Mouse (Mus musculus) CD8-positive naive resting alpha-beta T cell, adult 57 days (primary cell): Measurements from ENCODE around the gene Itprid1. TPM values are rescaled to one million over a fixed set of nuclear protein-coding genes. Genes with fewer than 3 reads are reported as not detected.

Experiments
- total RNA-seq: library from RNA; stranded (reverse); gene quantifications from one replicate; pipeline ENCODE4 v1.2.4, GENCODE M21; 2023

Gene Itprid1
- total RNA-seq = not detected

DNA sequence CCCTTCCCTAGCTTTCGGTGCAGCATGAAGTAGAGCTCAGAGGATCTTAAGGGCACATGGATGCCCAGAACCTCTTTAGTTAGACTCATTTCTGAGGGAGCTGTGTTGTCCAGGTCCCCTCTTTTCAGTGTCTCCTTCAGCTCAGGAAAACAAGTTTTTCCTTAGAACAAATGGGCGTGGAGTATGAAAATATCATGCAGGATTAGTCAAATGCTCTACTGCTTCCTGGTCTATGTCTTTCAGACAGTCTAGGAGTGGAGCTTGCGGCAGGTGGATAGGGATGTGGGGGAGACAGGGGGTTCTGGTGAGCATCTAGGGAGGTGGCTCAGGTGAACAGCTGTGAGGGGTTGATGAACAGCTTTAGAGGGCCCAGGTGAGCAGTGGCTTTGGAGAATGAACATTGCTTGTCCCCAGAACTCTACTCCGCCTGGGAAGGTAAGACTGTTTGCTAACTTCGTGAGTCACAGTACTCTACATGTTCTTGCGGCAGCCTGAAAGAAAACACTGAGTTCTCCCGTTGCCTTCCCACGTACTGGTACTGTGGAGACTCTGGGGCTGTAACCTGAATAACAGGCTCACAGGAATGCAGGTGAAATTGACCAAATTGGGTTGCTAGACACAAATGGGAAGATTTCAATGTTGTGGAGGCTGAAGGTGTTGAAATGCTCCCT is at the start of gene Itprid1:
Gene Itprid1 (plus strand): TSS at position 246 of the 671 bp plus-strand sequence.

DNA sequence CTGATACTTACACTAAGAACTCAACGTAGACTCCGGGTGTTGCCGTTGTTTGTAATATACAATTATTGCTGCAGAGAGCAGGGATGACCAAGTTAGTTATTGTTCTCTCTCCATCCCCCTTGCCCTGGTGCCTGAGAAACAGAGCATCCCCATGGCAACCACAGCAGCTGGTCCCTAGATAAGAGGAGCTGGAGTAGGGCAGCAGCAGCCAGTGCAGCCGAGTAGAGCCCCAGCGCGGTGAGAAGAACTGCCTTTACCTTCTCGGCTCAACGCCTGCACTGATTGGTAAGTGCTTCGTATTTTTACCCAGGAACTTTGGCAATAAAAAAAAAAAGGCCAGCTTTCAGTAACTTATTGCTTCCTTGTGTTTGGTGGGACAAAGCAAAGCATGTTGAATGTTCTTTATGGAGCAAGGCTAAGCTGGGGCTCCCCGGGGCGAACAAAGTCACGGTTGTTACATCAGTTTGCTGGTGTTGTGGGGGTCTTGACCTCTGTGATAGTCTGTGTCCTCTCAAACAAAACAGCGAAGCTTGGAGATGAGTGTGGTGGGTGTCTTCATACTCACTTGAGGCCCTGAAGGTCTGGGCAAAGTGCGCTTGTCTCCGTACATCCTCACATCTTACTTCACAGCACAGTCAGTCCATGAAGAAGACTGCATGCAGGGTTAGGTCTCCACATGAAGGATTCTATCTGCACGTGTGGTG is 180.7 kb downstream of the Itprid1 start, which contains the start of gene Ppp1r17:
Gene Ppp1r17 (plus strand): TSS at position 207 of the 704 bp plus-strand sequence.

Other genes with a start within 250 kb of the Itprid1 start
- not detected for gene Neurod6, start 155.6 kb upstream of the Itprid1 start, total RNA-seq
- gene Ppp1r17, start 180.6 kb downstream of the Itprid1 start, total RNA-seq = not detected